Mouse (Mus musculus) cerebellum, adult (tissue): ENCODE measurements around the gene Tanc2.
A peak's percentile ranks its signal among the peaks of the same experiment; 100 is the strongest.

Experiments used
- ATAC-seq: cut with Nextera tagmentation; 2 replicates; pipeline ENCODE4 v1.9.2; 2017; ENCODE audit warnings: mild to moderate bottlenecking, moderate library complexity, mixed read lengths; ENCODE audit not compliant: insufficient number of reproducible peaks, low FRiP score, low TSS enrichment

Tanc2 gene

DNA sequence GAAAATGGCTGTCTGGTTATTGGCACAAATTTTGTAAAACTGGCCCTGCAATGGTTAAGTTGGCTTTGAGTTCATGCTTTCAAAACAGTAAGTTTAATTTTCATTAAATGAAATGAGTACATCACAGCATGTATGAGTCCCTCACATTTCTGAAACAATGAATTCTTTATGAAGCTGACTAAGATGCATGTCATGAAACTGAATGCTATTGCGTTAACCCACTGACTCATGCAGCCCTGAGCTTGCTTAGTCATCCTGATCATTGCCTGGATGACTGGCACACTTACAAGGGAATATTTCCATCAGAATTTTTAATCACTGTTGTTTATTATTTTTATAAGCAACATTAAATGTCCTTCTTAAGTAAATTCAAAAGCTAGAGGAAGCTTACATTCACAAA is 233.5 kb downstream of the Tanc2 start:
- ATAC-seq: no peak

DNA sequence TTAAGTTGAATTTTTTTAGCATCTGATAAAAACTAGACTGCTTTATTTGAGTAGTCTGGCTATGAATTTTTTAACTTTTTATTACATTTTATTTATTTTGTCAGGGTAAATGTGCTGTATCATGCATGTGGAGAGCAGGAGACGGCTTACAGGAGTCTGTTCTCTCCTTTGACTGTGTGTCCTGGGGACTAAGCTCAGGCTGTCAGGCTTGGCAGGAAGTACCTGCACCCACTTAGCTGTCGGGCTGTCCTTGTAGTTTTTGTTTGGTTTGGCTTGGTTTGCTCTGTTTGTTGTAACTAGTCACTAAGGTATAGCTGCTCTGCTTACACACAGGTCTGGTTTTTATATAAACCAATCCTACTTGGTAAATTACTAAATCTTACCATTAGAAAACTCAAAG is 234.0 kb downstream of the Tanc2 start:
- ATAC-seq: no peak

DNA sequence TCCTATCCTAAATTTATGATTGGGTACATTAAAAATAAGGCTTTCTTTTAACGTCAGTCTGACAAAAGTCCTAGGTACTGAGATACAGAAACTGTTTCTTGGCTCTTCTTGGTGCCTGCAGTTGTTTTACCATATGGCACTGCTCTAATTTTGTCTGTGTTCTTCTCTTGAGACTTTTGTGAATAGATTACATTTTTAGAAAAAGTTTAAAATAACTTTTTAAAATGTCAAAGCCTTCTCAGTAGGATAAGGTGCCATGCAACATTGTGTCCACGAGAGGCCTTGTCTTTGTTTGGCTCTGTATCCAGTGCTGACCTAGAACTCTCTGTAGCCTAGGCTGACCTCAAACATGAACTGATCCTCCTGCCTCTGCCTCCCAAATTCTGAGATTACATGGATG is 238.4 kb downstream of the Tanc2 start:
- no peak for ATAC-seq

DNA sequence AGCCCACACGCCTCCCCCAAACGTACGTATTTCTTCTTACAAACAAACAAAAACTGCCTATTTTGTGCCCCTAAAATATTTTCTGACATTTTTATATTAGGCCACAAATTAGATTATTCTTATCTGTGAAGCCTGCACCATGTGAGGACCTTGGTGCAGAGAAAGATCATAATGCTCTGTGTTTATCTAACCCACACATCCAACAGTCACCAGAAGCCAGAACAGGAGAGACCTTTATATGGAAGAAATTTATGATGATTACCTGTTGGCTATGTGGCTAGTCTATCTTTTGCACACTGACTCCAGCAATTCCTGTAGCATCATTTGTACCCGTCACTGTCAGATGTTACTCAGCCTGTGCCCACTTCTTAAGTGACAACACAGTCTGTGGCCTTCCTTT is 245.4 kb downstream of the Tanc2 start:
- no peak for ATAC-seq

DNA sequence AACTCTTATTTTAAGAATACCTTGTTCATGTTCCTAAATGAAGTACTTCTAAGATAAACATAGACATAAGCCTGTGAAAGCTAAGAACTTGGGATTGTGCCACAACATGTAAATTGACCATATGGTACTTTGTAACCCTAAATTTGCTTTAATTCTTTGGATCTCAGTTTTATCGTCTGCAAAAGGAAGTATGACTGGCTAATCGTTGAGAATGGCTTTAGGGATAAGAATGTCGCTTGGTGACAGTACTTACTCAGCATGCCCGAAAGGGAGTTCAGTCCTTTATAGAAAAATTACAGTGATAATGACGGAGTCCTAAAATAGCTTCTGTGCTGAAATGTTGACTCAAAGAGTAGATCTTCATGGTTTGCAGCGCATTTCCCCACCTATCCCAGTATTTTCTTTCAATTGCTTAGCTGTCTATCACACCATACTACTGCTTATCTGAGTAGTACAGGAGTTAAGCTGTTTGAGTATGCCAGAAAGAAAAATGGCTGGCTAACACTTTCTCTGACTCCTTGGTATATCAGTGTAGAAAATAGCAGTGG is 246.6 kb downstream of the Tanc2 start:
- no peak for ATAC-seq

DNA sequence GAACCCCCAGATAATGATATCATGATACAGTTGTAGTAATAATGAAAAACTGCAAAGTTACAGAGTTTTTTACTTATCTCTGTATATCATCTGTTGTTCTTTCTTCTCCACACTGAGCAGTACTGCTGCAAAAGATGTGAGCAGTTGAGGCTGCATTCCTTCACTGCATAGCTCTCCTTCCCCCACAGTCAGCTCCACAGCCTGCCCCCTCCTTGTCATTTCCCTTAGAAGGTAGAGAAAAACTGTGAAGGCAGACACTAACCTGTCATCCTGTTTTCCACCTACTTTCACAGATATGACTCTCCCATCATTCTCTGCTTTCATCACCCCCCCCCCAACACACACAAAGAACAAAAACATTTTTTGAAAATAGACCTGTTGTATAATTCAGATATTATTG is 248.2 kb downstream of the Tanc2 start:
- no peak for ATAC-seq

DNA sequence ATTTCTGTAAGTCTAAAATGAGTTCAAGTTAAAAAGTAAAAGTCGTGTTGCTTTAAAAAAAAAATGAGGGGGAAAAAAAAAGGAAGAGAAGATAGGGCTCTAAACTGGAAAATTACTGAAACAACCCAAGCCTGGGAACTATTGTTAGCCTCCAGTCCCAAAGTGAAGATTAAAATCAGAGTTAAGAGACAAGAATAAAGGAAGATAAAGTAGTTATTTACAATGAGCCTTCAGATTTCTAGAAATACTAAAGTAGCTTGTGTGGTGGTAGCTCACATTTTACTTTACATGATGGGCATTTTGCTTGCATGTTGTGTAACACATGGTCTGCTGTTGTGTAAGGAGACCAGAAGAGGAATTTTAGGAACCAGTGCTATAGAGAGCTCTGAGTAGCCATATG is 256.1 kb downstream of the Tanc2 start:
- no peak for ATAC-seq

DNA sequence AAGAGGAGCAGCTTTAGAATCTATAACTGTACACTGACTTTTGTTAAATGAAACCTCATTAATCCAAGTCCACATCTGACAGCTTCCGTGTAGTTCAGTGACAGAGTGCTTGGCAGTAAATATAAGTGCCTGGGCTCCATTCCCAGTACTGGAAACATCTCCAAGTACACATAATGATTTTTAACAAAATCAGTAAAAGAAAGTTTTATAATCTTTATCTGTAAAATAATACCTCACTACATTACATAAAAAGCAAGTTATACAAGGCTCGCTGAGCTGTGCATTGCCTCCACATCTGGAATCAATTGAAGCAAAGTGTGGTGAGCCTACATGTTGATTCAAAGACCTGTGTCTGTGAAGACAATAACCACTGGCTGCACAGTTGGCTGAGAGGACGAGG is 265.7 kb downstream of the Tanc2 start:
- ATAC-seq: no peak

DNA sequence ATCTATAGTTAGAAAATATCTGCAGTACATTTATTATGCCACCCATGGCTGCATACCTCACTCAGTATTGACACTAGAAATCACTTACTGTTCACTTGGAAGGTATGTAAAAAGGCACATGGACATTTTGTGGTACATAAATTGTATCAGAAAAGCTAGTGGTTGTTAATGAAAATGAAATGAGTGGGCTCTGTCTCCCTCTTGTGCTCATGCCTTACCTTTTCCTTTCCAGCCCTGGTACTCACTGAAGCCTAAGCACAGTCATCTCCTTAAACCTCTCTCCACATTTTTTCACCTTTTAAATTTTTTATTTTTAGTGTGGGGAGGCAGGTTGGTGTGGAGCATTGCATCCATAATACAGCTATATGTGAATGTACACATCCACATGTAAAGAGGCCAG is 268.3 kb downstream of the Tanc2 start:
- no peak for ATAC-seq

DNA sequence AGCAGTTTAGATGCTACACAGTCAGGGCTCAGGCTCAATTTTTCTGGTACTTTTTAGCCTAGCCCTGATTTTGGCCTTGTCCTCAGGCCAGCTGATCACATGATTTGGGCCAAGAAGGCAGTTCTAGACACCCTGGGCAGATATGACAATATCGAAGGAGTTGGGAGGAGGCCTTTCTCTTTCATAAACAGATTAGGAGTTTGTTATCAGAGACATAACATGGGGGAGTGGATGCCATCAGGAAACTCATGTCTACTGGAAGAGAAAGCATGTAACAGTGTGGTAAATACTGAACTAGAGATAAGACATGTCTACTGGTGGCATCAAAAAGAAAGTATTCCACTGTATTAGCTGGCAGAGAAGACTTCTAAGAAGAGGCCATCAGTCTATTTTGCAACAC is 295.8 kb downstream of the Tanc2 start:
- ATAC-seq: no peak

DNA sequence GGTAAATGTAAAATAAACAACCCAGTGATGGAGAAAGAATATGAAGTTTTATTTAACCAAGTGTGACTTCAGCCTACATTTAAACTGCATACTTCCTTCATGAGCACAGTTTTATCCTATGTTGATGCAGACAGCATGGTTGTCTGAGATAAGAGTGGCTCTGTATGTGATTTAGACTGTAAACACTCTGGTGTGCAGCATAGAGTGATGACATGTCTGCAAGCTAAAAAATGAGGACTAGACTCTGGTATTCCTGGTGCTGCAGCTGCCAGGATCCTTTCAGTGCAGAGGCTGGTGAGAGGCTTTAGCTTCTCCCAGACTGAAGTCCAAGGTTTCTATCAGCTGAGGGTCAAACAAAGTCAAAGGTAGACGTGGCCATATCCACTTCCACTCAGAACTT is 297.5 kb downstream of the Tanc2 start:
- ATAC-seq: no peak

DNA sequence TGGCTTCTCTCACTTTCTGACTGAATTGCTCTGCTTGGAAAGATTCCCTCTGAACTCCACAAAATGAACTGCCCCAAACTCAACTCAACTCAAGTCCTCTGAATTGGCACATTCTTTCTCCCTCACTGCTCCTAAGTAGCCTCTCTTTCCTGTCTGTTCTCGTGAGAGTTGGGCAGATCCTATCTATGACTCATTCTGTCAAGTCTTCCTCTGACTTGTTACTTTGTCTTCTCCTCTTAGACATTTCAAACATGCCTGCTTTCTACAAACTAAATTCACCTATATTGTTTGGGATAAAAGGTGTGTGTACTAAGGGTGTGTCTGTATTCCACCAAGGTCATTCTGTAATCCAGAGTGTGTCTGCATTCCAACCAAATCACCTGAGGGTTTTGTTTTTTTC is 309.4 kb downstream of the Tanc2 start:
- ATAC-seq: no peak

DNA sequence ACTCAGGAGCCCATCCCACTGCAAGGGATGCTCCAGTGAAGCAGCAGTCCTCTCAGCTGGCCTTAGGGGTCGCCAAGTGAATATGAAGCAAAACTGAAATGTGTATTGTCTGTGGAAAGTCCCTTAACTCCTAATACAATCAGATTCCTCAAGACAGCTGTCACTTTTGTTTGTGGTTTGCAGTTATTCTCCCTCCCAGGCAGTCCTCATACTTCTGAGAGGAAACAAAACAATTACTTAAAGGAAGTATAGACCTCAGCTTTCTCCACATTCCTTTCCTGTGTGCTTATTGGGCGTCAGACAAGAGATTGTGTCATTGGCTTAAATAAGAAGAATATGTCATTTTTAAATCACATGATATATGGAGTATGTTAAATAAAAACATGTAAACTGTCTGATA is 311.7 kb downstream of the Tanc2 start:
- no peak for ATAC-seq

DNA sequence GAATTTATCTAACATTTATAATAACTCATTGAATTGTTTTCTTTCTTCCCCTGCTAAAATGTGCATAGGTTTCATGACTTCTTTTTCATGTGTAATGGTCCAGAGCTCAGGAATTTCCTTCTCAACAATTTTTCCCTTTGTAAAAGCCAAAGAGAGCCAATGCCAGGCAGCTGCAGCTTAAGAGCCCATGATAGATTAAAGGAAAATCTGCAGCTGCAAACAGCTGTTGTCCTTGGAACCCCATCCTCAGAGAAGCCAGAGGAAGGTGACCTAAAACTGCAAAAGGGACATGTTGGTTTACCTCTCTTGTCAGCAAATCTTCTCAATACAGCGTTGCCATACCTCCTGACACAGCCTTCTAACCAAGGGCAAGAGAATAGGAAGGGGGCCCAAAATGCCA is 313.2 kb downstream of the Tanc2 start:
- ATAC-seq: no peak

DNA sequence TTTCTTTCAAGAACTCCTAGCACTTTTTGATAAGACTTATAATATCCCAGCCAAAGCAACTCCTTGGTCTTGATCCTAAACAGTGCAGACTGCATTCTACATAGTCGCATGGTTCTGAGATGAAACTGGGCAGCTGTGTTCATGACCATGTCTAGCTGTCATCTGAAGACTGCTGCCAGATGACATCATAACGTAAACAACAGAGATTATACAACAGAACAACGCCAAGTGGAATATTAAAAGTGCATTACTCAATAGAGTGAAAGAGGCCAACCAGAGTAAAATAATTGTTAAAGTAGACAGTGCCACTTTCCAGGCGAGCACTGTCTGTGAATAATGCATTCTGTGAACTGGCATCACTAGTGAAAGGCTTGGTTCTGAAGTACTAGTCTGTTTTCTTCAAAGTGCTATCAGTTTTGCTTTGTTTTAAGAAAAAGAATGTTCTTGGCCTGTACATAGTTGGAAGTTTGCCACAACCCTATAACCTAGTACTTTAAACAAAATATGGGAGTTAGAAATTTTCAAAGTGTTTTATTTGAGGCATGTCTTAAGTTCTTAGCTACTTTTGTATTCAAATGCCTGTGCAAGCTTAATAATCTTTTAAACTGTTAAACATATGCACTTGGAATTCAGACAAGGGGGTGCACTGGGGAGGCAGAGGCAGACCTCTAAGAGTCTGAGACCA is 315.9 kb downstream of the Tanc2 start:
- no peak for ATAC-seq

DNA sequence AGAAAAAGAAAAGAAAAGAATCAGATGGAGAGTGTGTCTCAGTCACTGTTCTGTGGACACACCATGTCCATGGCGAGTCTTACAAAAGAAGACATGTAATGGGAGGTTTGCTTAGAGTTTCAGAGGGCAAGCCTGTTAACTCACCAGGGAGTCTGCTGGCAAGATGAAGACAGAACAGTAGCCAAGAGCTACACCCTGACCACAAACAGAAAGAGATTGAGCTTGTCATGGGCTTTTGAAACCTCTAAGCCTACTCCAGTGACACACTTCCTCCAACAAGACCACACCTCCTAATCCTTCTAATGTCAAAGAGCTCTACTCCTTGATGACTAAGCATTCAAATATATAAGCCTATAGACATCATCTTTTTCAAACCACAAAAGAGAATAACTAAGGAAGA is 317.6 kb downstream of the Tanc2 start:
- ATAC-seq: no peak

DNA sequence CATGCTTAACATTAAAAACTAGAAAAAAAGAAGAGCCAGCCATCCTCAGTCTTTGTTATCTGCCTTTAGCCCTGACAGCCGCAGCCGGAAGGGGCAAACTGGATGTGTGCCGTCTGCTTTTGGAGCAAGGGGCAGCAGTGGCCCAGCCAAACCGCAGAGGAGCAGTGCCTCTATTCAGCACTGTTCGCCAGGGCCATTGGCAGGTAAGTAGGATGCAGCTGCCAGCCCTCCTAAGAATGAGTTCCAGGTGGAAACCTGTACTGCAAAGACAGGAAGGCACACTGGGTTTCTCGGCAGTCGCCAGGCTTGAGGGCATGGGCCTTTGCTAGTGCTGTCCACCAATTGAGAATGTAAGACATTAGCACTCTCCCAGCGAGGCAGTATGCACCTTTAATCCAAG is 319.1 kb downstream of the Tanc2 start:
- ATAC-seq: no peak

DNA sequence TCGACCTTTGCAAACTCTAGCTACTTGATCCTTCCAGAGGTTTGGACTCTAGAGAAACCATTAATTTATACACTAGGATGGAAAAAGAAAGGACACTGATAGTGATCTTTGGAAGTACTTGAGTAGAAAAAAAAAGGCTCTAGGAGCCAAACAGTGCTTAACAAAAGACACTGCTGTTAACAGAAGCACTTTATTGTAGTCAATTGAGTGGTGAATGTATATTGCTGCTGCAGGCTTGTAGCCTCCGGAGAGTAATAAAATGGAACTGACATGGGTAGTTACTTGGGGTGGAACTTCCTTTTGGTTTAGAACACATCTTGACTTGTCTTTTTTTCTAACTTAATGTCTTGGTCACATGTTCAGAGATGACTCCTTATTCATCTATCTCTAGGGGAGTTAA is 319.8 kb downstream of the Tanc2 start:
- ATAC-seq: no peak

DNA sequence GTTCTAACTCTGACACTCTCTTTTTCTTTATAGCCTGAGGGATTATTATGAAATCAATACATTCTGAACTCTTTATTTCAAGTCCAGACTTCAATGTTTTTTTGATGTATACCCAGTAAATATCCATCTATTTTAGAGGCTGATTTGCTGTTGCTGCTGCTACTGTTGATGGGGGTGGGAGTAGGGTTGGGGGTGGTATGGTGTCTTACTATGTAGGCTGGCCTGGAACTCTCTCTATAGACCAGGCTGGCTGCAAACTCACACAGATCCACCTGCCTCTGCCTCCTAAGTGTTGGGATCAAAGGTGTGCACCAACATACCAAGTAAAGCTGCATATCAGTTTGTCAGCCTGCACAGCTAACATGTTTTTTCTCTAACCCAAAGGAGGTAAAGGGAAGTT is 321.4 kb downstream of the Tanc2 start:
- no peak for ATAC-seq

DNA sequence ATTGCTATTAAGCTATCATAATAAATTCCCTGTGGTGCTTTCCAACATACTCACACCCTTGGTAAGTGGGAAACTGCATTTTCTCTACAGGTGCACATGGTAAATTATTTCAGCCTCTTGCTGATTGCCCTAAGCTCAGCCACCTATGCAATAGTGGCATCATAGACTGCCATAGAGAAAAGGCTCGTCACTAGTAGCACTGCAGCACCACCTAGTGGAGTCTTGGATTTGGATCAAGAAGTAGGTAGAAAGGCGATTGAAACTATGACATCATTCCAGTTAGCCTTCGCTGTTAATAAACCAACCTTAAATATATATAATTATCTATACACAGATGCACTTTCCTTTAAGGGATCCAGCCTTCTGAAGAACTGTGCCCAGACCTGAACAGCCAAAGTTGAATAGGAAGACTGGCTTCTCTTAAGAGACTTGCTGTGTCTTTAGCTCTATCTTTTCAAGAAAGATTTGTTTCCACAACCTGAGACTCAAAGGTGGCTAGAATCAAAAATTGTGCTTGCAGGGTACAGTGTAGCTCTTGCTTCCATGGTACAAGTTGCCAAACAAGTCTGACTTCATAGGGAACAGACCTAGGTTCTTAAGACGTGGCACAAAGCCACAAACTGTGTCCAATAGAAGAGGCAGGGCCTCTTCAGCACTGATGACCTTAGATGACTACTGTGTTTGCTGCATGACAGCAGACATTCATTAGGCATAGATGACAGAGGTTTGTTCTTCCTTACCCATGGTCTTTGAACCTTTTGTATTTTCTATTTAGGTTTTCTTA is 322.0 kb downstream of the Tanc2 start:
- peak; percentile 40; the same call in 1 of the 2 replicates for ATAC-seq

DNA sequence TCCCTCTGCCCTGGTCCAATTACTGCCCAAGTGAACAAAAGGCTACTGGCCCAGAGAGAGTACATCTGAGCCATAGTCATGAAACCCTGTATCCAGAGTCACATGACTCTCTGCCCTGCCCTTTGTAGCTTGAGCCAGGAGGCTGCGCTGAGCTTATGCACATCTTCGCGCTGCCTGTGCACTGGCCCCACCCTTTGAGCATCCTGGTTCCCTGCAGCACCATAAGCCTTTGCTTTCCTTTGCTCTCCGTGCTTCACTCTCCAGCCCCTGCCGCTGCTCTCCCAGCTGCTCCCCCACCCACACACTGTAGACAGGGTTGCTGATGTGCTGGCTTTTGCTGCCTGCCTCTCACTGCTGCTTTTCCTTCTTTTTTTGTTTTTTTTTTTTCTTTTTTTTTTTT is 323.8 kb downstream of the Tanc2 start:
- ATAC-seq: no peak
